Mouse (Mus musculus) brain, embryonic 14.5 days (tissue): Measurements from ENCODE around the gene Mcrip1. TPM values are rescaled to one million over a fixed set of nuclear protein-coding genes. Genes with fewer than 3 reads are reported as not detected.

Experiments used
- DNase-seq: peaks from one replicate; pipeline ENCODE4 v3.0.0-alpha.2; 2011; ENCODE audit warnings: low read depth
- CTCF ChIP-seq: fragments of 200-500 bp; IDR thresholded peaks from 2 replicates; pipeline ENCODE4 v1.5.1; 2012; ENCODE audit warnings: inconsistent platforms, mild to moderate bottlenecking, moderate library complexity, borderline replicate concordance; ENCODE audit not compliant: insufficient read depth, insufficient read length; ENCODE audit errors: extremely low read depth
- POLR2A ChIP-seq: fragments of 200-500 bp; IDR thresholded peaks from 2 replicates; pipeline ENCODE4 v1.6.1; 2012; ENCODE audit warnings: mild to moderate bottlenecking, inconsistent platforms, borderline replicate concordance; ENCODE audit not compliant: poor library complexity, insufficient read depth, insufficient read length, severe bottlenecking; ENCODE audit errors: extremely low read depth
- polyA plus RNA-seq: library from polyadenylated mRNA; depleted of rRNA; stranded (reverse); fragments of >200 nt; gene quantifications from 2 replicates; pipeline ENCODE4 v1.2.3, GENCODE M21; 2012

Mcrip1 gene
- polyA plus RNA-seq, 1 experiment = 204 TPM

DNA sequence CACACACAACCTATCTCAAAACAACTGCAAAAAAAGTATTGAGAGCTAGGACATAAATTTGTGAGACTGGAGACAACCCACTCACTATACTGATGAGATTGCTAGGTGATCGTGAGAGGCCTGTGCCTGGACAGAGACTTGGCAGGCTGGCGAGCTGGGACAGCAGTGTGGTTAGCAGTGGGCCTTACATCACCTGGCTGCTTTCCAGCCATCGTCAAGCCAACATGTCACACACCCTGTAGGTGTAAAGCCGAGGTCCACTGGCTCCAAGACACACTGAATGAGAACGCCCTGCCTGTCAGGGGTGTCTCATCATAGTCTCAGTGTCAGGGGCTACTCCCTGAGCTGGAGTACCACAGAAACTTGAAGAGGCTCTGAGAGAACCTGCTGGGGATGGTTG, 3.2 kb upstream of the Mcrip1 start:
- TF ChIP-seq POLR2A (no peak), CTCF (no peak)
- DNase-seq = no peak

DNA sequence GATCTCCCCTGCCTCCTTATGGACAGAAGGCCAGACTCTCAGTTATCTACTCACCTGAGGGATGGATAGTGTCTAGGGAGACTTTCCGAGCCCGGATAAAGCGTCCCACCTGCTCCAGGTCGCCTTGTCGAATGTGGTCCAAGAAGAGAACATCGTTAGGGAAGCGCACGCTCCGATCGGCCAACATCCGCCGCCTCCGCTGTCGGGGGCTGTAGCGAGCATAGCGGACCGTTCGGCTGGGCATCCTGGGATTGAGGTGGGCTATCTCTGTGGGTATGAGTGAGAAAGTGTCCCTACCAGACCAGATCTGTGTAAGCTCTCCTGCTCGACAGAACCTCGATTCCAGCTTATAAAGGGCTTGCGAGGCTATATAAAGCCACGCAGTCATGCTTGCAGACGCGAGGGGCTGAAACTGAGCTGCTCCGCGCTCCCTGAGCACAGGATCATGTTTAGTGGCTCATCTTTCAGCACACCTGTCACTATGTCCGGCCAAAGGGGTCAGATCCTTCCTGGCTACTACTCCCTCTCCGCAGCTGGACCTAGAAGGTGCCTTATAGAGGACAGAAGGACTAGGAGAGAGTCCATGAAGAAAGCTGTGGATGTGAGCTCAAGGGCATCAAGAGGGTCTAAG, 1.4 kb upstream of the Mcrip1 start, which contains the start of gene Ppp1r27:
Ppp1r27 (minus strand) TSS at position 323 of the 631 bp plus-strand sequence.
- DNase-seq = no peak
- TF ChIP-seq POLR2A = no peak
- no peak for TF ChIP-seq CTCF

DNA sequence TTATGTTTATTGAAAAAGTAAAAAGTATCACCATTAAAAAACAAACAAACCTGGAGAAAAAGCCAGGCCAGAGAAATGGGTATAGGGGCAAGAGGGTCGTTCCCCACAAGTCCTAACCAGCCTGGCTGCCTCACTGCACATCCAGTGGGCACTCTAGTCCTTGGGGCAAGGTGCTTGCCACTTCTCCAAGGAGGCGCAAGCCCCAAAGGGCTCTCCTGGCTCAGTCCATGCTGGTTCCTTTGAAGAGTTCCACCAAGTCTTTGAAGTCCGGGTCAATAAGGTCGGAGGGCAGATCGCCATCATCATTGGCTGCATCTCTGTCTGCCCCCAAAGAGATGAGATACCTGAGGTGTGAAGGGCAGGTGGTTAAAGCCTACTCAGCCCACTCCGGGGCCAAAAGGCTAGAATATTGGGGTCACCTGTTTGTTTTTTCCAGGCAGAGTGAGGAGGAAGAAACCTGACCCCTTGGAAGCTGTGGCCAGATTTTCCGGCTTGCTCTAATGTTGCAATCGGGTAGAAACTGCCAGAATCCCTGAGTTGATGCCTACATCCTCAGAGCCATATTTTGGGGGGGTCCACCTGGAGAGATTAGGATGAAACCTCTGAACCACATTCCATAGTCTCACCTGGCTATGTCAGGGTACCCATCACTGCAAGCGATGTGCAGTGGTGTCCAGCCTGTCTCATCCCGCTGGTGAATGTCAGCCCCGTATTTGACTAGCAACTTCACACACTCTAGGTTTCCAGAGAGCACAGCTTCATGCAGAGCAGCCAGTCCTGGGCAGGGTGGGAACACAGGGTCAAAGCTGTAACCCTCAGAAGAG, 671 bp upstream of the Mcrip1 start:
- no peak for TF ChIP-seq CTCF
- TF ChIP-seq POLR2A = no peak
- no peak for DNase-seq

- no peak for DNase-seq
- TF ChIP-seq POLR2A = no peak
Observed at GRCm38 (mm10) chr11:120548786-120549167, 750 bp downstream of the Mcrip1 start.

GRCm38 (mm10) chr11:120548214-120548613, 1.3 kb downstream of the Mcrip1 start:
- no peak for TF ChIP-seq CTCF
- TF ChIP-seq POLR2A = no peak
- no peak for DNase-seq

DNA sequence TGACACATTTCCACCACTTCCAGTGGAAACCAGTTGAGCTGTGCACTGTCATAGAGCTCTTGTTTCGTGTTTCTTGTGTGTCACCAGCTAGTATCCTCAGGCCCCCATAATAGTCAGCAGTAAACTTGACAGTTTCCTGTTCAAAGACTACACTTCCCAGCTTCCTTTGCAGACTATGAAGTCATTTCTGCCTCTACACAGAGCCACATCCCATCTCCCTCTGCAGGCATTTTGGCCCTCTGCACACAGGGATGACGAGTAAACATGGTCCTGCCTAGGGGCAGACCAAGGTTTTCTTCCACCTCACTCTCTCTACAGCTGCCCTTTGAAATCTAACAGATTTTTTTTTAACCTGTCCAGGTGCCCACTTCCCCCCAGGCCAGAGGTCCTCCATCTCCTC, 2.1 kb downstream of the Mcrip1 start:
- TF ChIP-seq CTCF = no peak
- no peak for TF ChIP-seq POLR2A
- peak; percentile 6 for DNase-seq

GRCm38 (mm10) chr11:120545964-120546363, 3.6 kb downstream of the Mcrip1 start:
- TF ChIP-seq POLR2A = no peak
- no peak for TF ChIP-seq CTCF
- DNase-seq = no peak

DNA sequence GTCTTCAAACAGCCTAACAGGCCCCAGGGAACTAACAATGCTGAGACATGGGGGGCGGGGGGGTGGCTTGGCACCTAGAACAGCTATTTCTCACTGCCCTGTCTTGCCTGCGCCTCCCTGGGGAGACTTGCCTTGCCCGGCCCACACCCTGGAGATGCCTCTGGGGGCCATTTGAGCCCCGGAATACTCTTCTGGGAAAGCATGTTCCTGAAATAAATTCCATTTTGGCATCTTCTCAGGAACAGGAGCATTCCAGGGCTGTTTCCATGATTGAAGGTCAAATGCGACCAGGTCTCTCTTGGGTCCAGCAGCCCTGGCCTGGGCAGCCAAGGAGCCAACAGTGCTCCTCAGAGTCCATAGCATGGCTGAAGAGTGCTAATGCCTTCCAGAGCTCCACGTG, 7.2 kb downstream of the Mcrip1 start:
- TF ChIP-seq POLR2A = no peak
- TF ChIP-seq CTCF = no peak

DNA sequence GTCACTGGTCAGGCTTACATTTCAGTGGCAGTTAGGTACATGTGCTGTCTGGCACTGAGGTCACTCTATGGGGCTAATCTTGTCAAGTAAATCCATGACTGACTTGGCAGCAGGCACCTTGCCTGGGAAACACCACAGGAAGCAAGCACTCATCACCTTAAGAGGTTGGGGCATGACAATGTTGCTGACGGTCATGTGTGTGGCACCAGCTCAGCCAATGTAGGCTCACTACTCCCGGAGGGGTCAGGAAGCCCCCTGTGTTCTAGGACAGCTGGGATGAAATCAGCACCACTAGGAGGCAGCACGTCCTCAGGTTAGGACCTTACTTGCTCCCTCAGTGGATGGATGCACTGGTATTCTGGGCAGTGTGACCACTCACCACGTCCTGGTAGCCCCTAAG, 7.6 kb downstream of the Mcrip1 start:
- DNase-seq = peak; percentile 5
- TF ChIP-seq CTCF = peak; percentile 29; the same call in 1 of the 2 replicates
- TF ChIP-seq POLR2A = no peak

More for the DNA sequence above, 7.2 kb downstream of the Mcrip1 start:
- DNase-seq = no peak

GRCm38 (mm10) chr11:120539285-120540014, 10.1 kb downstream of the Mcrip1 start:
- TF ChIP-seq CTCF = no peak
- TF ChIP-seq POLR2A = no peak
- peak; percentile 58 for DNase-seq

DNA sequence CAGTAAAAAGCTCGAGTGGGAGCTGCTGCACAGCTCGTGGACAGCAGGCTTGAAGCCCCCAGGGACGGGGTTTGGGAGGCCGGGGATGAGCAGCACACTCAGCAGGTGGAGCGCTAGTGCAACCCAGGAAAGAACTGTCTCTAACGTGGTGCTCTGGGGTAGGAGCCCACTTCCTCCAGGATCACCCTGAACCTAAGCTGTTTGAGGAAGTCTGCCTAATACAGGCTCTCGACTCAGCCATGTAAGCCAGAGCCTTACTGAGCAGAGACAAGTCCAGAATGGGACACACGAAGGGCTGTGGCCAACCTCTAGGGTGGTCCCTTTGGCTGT, 10.6 kb downstream of the Mcrip1 start:
- TF ChIP-seq CTCF (no peak), POLR2A (no peak)
- no peak for DNase-seq
